Mouse (Mus musculus): ENCODE results near the gene Usp12. TPM values are rescaled to one million over a fixed set of nuclear protein-coding genes. Genes with fewer than 3 reads are reported as not detected.

Gene Usp12
- total and polyA plus RNA-seq, 3 experiments: 24.5 TPM; not detected in 1

DNA sequence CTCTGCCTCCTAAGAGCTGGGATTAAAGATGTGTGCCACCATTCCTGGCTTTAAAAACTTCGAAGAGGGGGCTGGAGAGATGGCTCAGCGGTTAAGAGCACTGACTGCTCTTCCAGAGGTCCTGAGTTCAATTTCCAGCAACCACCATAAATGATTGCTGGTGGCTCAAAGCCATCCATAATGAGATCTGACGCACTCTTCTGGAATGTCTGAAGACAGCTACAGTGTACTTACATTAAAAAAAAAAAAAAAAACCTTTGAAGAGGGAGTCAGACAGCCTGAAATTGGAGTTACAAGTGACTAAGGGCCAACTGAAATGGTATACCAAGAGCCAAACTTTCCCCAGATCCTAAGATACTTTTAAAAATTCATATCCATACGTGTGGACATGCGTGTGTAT lies 29.0 kb downstream of the Usp12 start:
- H3K79me2 ChIP-seq (ENCODE audit: control insufficient read depth, insufficient read depth, low read length, poor library complexity): no peaks in the 10 kb centered on the region
- H3K9ac ChIP-seq (ENCODE audit: control insufficient read depth, low read depth, low read length, poor library complexity, severe bottlenecking): no peak overlapping the region
- H3K27ac ChIP-seq (ENCODE audit: control insufficient read depth, low read depth, low read length): no peak overlapping the region
- DNase-seq (ENCODE audit: low read depth, low spot score): no peak
- no peak for TF ChIP-seq KAT2A (conservative IDR thresholded peaks at IDR 0.05; ENCODE audit: low read depth, low read length)
- TF ChIP-seq SIN3A (IDR thresholded peaks at IDR 0.05; ENCODE audit: low read length): no peak
- no peak for TF ChIP-seq TBP (IDR thresholded peaks at IDR 0.05; ENCODE audit: low read depth, low read length)
- TF ChIP-seq RCOR1 (IDR thresholded peaks at IDR 0.05; ENCODE audit: low read depth, low read length): no peak
- TF ChIP-seq USF2 (IDR thresholded peaks at IDR 0.05; ENCODE audit: borderline replicate concordance in 1 of 2, insufficient read depth in 1 of 2, low read depth in 1 of 2, low read length in 2 of 2): no peak
- no peak for TF ChIP-seq MAFK (IDR thresholded peaks at IDR 0.05; ENCODE audit: borderline replicate concordance, low read depth, low read length)
- TF ChIP-seq MYB (IDR thresholded peaks at IDR 0.05; ENCODE audit: low read depth, low read length): no peak
- TF ChIP-seq SMC3 (IDR thresholded peaks at IDR 0.05; ENCODE audit: low read depth, low read length): no peak
- no peak for TF ChIP-seq TCF12 (IDR thresholded peaks at IDR 0.05; ENCODE audit: low read depth, low read length)
- no peak for TF ChIP-seq ELF1 (IDR thresholded peaks at IDR 0.05; ENCODE audit: low read depth, low read length)
- TF ChIP-seq UBTF (IDR thresholded peaks at IDR 0.05; ENCODE audit: borderline replicate concordance, insufficient read depth, low read depth, low read length): no peak
- TF ChIP-seq E2F4 (IDR thresholded peaks at IDR 0.05; ENCODE audit: borderline replicate concordance, low read depth, low read length): no peak
- no peak for TF ChIP-seq JUND (IDR thresholded peaks at IDR 0.05; ENCODE audit: low read depth, low read length)
- no peak for TF ChIP-seq POLR2AphosphoS2 (IDR thresholded peaks at IDR 0.05; ENCODE audit: low read length)
- no peaks in the 10 kb centered on the region for H3K27me3 ChIP-seq (ENCODE audit: control insufficient read depth in 1 of 2, insufficient read depth in 2 of 2, low read length in 2 of 2)
- H3K36me3 ChIP-seq (ENCODE audit: control insufficient read depth in 1 of 2, insufficient read depth in 2 of 2, low read length in 2 of 2): peaks cover 0 to 5% of the 10 kb centered on the region in 2 experiments; a peak in 1 of 4 replicates
- no peaks in the 10 kb centered on the region for H3K4me1 ChIP-seq (ENCODE audit: control insufficient read depth in 1 of 2, insufficient read depth in 2 of 2, low read length in 2 of 2)
- no peak overlapping the region for H3K4me3 ChIP-seq (ENCODE audit: control insufficient read depth in 1 of 2, insufficient read depth in 1 of 2, low read depth in 2 of 2, low read length in 2 of 2)
- H3K9me3 ChIP-seq (replicated peaks; ENCODE audit: insufficient read depth, low read length): no peaks in the 10 kb centered on the region

DNA sequence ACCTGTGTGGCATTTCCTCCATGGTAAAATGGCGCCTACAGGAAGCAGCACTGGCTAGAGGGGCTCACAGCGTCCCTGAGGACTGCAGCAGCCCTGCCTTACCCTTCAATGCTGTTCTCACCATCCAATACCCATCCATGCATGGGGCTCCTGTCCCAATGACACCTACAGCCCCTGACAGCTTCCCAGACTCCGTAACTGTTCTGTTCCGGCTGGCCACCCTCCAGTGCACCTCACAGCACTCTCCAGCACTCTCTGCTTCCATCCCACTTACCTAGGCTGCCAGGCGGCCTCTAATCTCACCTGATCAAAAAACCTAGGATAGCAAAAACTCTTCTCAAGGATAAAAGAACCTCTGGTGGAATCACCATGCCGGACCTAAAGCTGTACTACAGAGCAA lies 35.6 kb downstream of the Usp12 start:
- Histone ChIP-seq H3K9me3 (replicated peaks; ENCODE audit: insufficient read depth, low read length) (no peaks in the 10 kb centered on the region), H3K79me2 (ENCODE audit: control insufficient read depth, insufficient read depth, low read length, poor library complexity) (no peaks in the 10 kb centered on the region), H3K4me1 (ENCODE audit: control insufficient read depth in 1 of 2, insufficient read depth in 2 of 2, low read length in 2 of 2) (no peaks in the 10 kb centered on the region), H3K27me3 (ENCODE audit: control insufficient read depth in 1 of 2, insufficient read depth in 2 of 2, low read length in 2 of 2) (no peaks in the 10 kb centered on the region), H3K9ac (ENCODE audit: control insufficient read depth, low read depth, low read length, poor library complexity, severe bottlenecking) (no peak overlapping the region), H3K27ac (ENCODE audit: control insufficient read depth, low read depth, low read length) (no peak overlapping the region), H3K4me3 (ENCODE audit: control insufficient read depth in 1 of 2, insufficient read depth in 1 of 2, low read depth in 2 of 2, low read length in 2 of 2) (no peak overlapping the region), H3K36me3 (ENCODE audit: control insufficient read depth in 1 of 2, insufficient read depth in 2 of 2, low read length in 2 of 2) (peaks cover 0 to 8% of the 10 kb centered on the region in 2 experiments; a peak in 1 of 4 replicates)
- TF ChIP-seq SIN3A (IDR thresholded peaks at IDR 0.05; ENCODE audit: low read length) (no peak), MYC (IDR thresholded peaks at IDR 0.05; ENCODE audit: low read depth, low read length) (no peak), SMC3 (IDR thresholded peaks at IDR 0.05; ENCODE audit: low read depth, low read length) (no peak), JUND (IDR thresholded peaks at IDR 0.05; ENCODE audit: low read depth, low read length) (no peak), MYB (IDR thresholded peaks at IDR 0.05; ENCODE audit: low read depth, low read length) (no peak), USF1 (IDR thresholded peaks at IDR 0.05; ENCODE audit: low read depth, low read length) (no peak), GABPA (IDR thresholded peaks at IDR 0.05; ENCODE audit: low read depth, low read length) (no peak), MEF2A (IDR thresholded peaks at IDR 0.05; ENCODE audit: extremely low read depth, insufficient replicate concordance, low read depth, low read length, poor library complexity, severe bottlenecking) (no peak), USF2 (IDR thresholded peaks at IDR 0.05; ENCODE audit: borderline replicate concordance in 1 of 2, insufficient read depth in 1 of 2, low read depth in 1 of 2, low read length in 2 of 2) (no peak), CHD1 (IDR thresholded peaks at IDR 0.05; ENCODE audit: low read depth, low read length) (no peak), EP300 (IDR thresholded peaks at IDR 0.05; ENCODE audit: low read depth in 1 of 2, low read length in 2 of 2) (no peak), E2F4 (IDR thresholded peaks at IDR 0.05; ENCODE audit: borderline replicate concordance, low read depth, low read length) (no peak), POLR2AphosphoS5 (IDR thresholded peaks at IDR 0.05; ENCODE audit: borderline replicate concordance, low read depth, low read length) (no peak), POLR2AphosphoS2 (IDR thresholded peaks at IDR 0.05; ENCODE audit: low read length) (no peak), MXI1 (IDR thresholded peaks at IDR 0.05; ENCODE audit: low read depth, low read length) (no peak), NELFE (IDR thresholded peaks at IDR 0.05; ENCODE audit: low read depth, low read length) (no peak)
- no peak for DNase-seq (ENCODE audit: low read depth, low spot score)
